Mouse (Mus musculus): ENCODE data around the gene Ttc7b. TPM values are rescaled to one million over a fixed set of nuclear protein-coding genes. Genes with fewer than 3 reads are reported as not detected.

Ttc7b gene
- polyA plus RNA-seq, 1 experiment: 7.1 TPM

DNA sequence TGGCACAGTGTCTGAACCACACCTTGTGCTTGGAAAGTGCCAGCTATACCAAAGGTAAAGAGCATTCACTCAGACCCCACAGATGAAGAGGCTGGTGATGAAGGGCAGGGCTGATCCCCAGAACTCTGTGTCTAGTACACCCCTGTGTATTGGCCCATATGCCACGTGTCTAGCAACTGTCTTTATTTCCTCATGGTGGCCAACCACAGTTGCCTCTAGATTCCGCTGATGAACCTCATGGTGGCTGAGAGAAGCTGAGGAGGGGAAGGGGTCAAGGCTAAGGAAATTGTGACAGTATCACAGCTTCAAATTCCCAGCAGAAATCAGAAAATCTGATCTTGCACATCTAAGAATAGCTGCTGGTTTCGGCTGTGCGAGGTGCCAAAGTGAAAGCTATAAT is 191.6 kb downstream of the Ttc7b start:
- no peaks in the 10 kb centered on the region for H3K36me3 ChIP-seq (ENCODE audit: control insufficient read depth, insufficient read depth, low read length)
- H3K4me1 ChIP-seq (ENCODE audit: control insufficient read depth, insufficient read depth, low read length): no peaks in the 10 kb centered on the region
- TF ChIP-seq POLR2A (IDR thresholded peaks at IDR 0.05; ENCODE audit: control insufficient read depth, low read depth, low read length) (no peak), CTCF (IDR thresholded peaks at IDR 0.05; ENCODE audit: control insufficient read depth, insufficient read depth, insufficient replicate concordance, low read depth, low read length) (no peak)
- H3K27ac ChIP-seq (ENCODE audit: control insufficient read depth, insufficient read depth, low read depth, low read length): no peak overlapping the region
- no peak overlapping the region for H3K4me3 ChIP-seq (ENCODE audit: control insufficient read depth, low read depth, low read length)
- no peaks in the 10 kb centered on the region for H3K27me3 ChIP-seq (ENCODE audit: control insufficient read depth, insufficient read depth, low read length)

DNA sequence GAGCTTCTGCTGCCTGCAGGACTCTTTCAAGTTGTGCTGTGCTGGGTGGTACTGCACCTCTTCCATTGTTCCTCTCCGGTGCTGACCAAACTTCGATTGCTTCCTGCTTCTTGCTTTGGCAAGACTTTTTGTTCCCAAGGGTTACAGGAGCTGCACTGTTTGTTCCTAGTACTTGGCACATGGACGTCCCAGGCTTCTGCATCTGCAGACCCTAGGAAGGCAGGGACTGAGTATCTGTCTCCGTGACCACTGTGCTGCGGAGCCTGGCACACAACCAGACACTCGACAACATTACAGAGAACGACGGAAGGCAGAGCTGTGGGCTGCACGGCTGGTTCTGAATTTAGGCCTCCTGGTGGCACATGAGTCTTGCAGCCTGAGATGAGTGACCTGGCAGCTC is 192.1 kb downstream of the Ttc7b start:
- 0 out of 2 replicates have a peak, but pooled peaks have one; percentile 2 for TF ChIP-seq CTCF (IDR thresholded peaks at IDR 0.05; ENCODE audit: control insufficient read depth, insufficient read depth, insufficient replicate concordance, low read depth, low read length)
- no peak for TF ChIP-seq POLR2A (IDR thresholded peaks at IDR 0.05; ENCODE audit: control insufficient read depth, low read depth, low read length)
- Histone ChIP-seq H3K4me3 (ENCODE audit: control insufficient read depth, low read depth, low read length) (no peak overlapping the region), H3K36me3 (ENCODE audit: control insufficient read depth, insufficient read depth, low read length) (no peaks in the 10 kb centered on the region), H3K27me3 (ENCODE audit: control insufficient read depth, insufficient read depth, low read length) (no peaks in the 10 kb centered on the region), H3K27ac (ENCODE audit: control insufficient read depth, insufficient read depth, low read depth, low read length) (no peak overlapping the region), H3K4me1 (ENCODE audit: control insufficient read depth, insufficient read depth, low read length) (no peaks in the 10 kb centered on the region)

DNA sequence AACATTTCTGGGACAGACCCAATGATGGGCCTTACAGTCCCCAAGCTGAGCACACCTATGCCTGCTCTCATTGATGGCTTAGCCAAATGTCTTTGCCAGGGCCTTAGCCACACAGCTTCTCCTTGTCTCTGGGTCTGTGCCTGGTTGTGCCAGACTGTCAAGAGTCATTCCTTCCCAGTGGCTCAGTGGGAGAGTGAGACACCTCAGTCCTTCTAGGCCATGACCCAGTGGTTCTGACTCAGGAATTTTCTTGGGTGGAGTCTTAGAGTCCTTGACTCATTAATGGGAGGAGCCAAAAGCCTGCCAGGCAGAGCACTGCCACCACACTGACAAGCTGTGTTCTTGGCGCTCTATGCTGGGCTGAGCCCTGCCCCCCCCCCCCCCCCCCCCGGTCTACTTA is 193.9 kb downstream of the Ttc7b start:
- no peak overlapping the region for H3K4me3 ChIP-seq (ENCODE audit: control insufficient read depth, low read depth, low read length)
- H3K4me1 ChIP-seq (ENCODE audit: control insufficient read depth, insufficient read depth, low read length): no peaks in the 10 kb centered on the region
- no peak overlapping the region for H3K27ac ChIP-seq (ENCODE audit: control insufficient read depth, insufficient read depth, low read depth, low read length)
- H3K36me3 ChIP-seq (ENCODE audit: control insufficient read depth, insufficient read depth, low read length): no peaks in the 10 kb centered on the region
- TF ChIP-seq POLR2A (IDR thresholded peaks at IDR 0.05; ENCODE audit: control insufficient read depth, low read depth, low read length): no peak
- TF ChIP-seq CTCF (IDR thresholded peaks at IDR 0.05; ENCODE audit: control insufficient read depth, insufficient read depth, insufficient replicate concordance, low read depth, low read length): no peak
- H3K27me3 ChIP-seq (ENCODE audit: control insufficient read depth, insufficient read depth, low read length): no peaks in the 10 kb centered on the region

DNA sequence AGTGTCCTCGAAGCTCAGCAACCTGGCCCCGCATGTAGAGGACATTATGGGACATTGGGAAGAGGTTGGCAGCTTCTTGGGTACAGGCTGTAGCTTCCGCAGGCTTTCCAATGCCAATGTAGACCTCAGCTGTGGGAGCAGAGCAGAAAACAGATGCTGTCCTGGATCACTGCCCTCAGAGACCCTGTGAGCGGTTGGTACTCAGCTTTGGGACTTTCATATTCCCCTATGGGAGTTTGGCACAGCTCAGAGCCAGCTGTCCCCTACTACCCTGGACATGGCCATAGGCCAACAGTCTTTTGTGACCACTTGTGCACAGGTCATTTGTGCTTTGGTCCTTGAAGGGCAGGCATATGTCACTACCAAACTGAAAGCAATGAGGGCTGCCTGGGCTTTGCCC is 195.0 kb downstream of the Ttc7b start:
- Histone ChIP-seq H3K27ac (ENCODE audit: control insufficient read depth, insufficient read depth, low read depth, low read length) (no peak overlapping the region), H3K27me3 (ENCODE audit: control insufficient read depth, insufficient read depth, low read length) (no peaks in the 10 kb centered on the region), H3K4me3 (ENCODE audit: control insufficient read depth, low read depth, low read length) (no peak overlapping the region), H3K4me1 (ENCODE audit: control insufficient read depth, insufficient read depth, low read length) (no peaks in the 10 kb centered on the region), H3K36me3 (ENCODE audit: control insufficient read depth, insufficient read depth, low read length) (no peaks in the 10 kb centered on the region)
- TF ChIP-seq POLR2A (IDR thresholded peaks at IDR 0.05; ENCODE audit: control insufficient read depth, low read depth, low read length) (no peak), CTCF (IDR thresholded peaks at IDR 0.05; ENCODE audit: control insufficient read depth, insufficient read depth, insufficient replicate concordance, low read depth, low read length) (no peak)

DNA sequence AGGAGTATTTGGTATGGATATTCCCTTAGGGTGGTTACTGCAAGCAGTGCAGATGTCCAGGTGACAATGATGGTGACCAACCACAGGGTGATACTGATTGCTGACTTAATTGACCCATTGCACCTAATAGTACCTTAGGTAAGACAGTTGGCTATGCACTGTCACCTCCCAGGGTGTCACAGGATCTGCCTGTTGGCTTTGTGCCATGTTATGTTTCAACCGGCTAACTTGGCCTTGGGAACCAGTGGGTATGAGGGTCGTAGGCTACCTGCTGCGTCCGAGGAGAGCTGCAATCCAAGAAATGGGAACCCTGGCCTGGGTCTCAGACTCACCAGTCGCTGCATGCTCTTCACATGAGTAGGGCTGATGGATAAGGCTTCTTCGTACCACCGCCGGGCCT is 195.4 kb downstream of the Ttc7b start:
- Histone ChIP-seq H3K27ac (ENCODE audit: control insufficient read depth, insufficient read depth, low read depth, low read length) (no peak overlapping the region), H3K27me3 (ENCODE audit: control insufficient read depth, insufficient read depth, low read length) (no peaks in the 10 kb centered on the region), H3K4me3 (ENCODE audit: control insufficient read depth, low read depth, low read length) (no peak overlapping the region), H3K4me1 (ENCODE audit: control insufficient read depth, insufficient read depth, low read length) (no peaks in the 10 kb centered on the region), H3K36me3 (ENCODE audit: control insufficient read depth, insufficient read depth, low read length) (no peaks in the 10 kb centered on the region)
- TF ChIP-seq POLR2A (IDR thresholded peaks at IDR 0.05; ENCODE audit: control insufficient read depth, low read depth, low read length): no peak
- TF ChIP-seq CTCF (IDR thresholded peaks at IDR 0.05; ENCODE audit: control insufficient read depth, insufficient read depth, insufficient replicate concordance, low read depth, low read length): no peak

DNA sequence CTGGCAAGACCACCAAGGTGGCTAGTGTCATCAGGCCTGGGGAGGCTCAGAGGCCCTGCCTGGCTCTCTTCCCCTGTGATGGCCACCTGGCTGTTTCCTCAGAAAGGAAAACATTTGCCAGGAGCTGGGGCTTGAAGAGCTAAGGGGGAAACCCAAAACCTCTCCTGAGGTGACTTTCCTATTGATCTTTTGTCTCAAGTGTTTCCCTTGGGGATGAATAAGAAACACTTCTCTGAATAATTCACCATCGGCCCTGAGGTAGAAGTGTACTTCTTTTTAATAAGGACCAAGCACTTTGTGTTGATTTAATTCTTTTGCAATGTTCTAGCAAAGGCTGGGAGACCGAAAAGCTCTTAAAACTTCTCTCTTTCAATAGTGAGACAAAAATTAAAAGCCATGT is 197.0 kb downstream of the Ttc7b start:
- no peaks in the 10 kb centered on the region for H3K36me3 ChIP-seq (ENCODE audit: control insufficient read depth, insufficient read depth, low read length)
- no peak for TF ChIP-seq CTCF (IDR thresholded peaks at IDR 0.05; ENCODE audit: control insufficient read depth, insufficient read depth, insufficient replicate concordance, low read depth, low read length)
- no peak for TF ChIP-seq POLR2A (IDR thresholded peaks at IDR 0.05; ENCODE audit: control insufficient read depth, low read depth, low read length)
- no peak overlapping the region for H3K27ac ChIP-seq (ENCODE audit: control insufficient read depth, insufficient read depth, low read depth, low read length)
- no peaks in the 10 kb centered on the region for H3K4me1 ChIP-seq (ENCODE audit: control insufficient read depth, insufficient read depth, low read length)
- H3K27me3 ChIP-seq (ENCODE audit: control insufficient read depth, insufficient read depth, low read length): no peaks in the 10 kb centered on the region
- no peak overlapping the region for H3K4me3 ChIP-seq (ENCODE audit: control insufficient read depth, low read depth, low read length)

DNA sequence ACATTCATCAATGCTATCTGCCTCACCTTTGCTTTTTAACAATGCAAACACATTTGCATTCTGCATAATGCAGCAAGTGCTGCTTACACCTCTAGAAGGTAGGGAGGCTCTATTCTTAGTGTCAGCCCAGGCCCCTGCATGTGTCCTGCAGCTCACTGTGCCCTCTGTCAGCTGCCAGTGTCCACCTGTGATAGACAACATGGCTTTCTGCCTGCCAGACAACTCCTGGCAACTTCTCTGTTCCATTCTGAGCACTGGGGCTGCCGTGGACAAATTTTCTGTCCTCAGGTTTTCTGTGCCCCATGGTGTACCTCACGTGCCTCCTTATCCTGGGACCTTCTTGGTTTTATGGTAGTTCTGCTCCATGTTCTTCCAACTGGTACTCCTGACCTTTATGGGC is 198.4 kb downstream of the Ttc7b start:
- no peak overlapping the region for H3K27ac ChIP-seq (ENCODE audit: control insufficient read depth, insufficient read depth, low read depth, low read length)
- no peak overlapping the region for H3K4me3 ChIP-seq (ENCODE audit: control insufficient read depth, low read depth, low read length)
- H3K36me3 ChIP-seq (ENCODE audit: control insufficient read depth, insufficient read depth, low read length): no peaks in the 10 kb centered on the region
- H3K27me3 ChIP-seq (ENCODE audit: control insufficient read depth, insufficient read depth, low read length): no peaks in the 10 kb centered on the region
- H3K4me1 ChIP-seq (ENCODE audit: control insufficient read depth, insufficient read depth, low read length): no peaks in the 10 kb centered on the region
- TF ChIP-seq POLR2A (IDR thresholded peaks at IDR 0.05; ENCODE audit: control insufficient read depth, low read depth, low read length) (no peak), CTCF (IDR thresholded peaks at IDR 0.05; ENCODE audit: control insufficient read depth, insufficient read depth, insufficient replicate concordance, low read depth, low read length) (no peak)

DNA sequence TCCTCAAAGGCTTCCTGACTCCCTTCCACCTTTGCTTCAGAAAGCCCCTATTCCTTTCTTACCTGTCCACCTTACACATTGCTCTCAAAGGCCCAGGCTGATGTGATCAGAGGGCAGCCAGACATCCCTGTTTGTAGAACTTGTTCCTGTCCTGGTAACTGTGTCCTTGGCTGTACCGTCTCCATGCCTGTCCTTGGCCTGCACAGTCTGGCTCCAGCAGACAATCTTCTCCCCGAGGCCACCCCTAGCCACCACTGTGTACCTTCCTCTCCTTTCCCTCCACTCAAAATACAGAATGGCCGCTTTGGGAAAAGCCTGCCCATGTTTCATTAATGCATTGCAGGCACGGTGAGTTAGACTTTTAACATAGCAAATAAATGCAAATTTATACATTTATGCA is 199.1 kb downstream of the Ttc7b start:
- no peaks in the 10 kb centered on the region for H3K36me3 ChIP-seq (ENCODE audit: control insufficient read depth, insufficient read depth, low read length)
- no peak for TF ChIP-seq POLR2A (IDR thresholded peaks at IDR 0.05; ENCODE audit: control insufficient read depth, low read depth, low read length)
- no peak for TF ChIP-seq CTCF (IDR thresholded peaks at IDR 0.05; ENCODE audit: control insufficient read depth, insufficient read depth, insufficient replicate concordance, low read depth, low read length)
- H3K27me3 ChIP-seq (ENCODE audit: control insufficient read depth, insufficient read depth, low read length): no peaks in the 10 kb centered on the region
- H3K4me1 ChIP-seq (ENCODE audit: control insufficient read depth, insufficient read depth, low read length): no peaks in the 10 kb centered on the region
- H3K27ac ChIP-seq (ENCODE audit: control insufficient read depth, insufficient read depth, low read depth, low read length): no peak overlapping the region
- no peak overlapping the region for H3K4me3 ChIP-seq (ENCODE audit: control insufficient read depth, low read depth, low read length)
